27 mouse cellular contexts compared by ENCODE assay signal in the genomic region with DNA sequence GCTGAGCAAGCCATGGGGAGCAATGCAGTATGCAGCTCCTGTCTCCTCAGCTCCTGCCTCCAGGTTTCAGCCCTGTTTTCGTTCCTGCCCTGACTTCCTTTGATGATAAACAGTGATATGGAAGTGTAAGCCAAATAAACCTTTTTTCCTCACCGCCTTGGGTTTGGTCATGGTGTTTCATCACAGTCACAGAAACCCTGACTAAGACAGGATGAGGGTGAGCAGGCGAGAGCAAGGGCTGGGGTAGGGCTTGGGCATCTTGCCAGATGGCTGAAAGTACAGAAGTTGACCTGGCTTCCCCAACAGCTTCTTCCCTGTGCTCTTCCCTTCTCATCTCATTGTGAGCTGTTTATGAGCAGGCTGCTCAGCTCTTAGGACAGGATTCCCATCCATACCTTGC. TPM values are rescaled to one million over a fixed set of nuclear protein-coding genes. Genes with fewer than 3 reads are reported as not detected.
DNase-seq lines count a peak whose midpoint lies in the region; ATAC-seq and TF ChIP-seq lines count a peak whose summit lies in the region.
"Had no signal": no experiment of that assay in that cellular context is flagged by ENCODE, and none has a peak within 500 bp of the region (broad histone marks: within the 10 kb centered on the region; RNA-seq: fewer than 3 reads in every experiment).

No protein-coding gene starts in this region.

- no peaks in the 10 kb centered on the region for H3K9me3 ChIP-seq in lung, embryonic 14.5 days (ENCODE audit: low read depth, low read length)
- H3K9me3 ChIP-seq: embryonic facial prominence, embryonic 13.5 days; G1E; hindbrain, embryonic 15.5 days; kidney, embryonic 15.5 days; limb, embryonic 10.5 days had no signal

- no peak overlapping the region for H3K4me3 ChIP-seq in lung, embryonic 14.5 days (ENCODE audit: low read depth, low read length)
- no peak overlapping the region for H3K4me3 ChIP-seq in lung, adult 2 months (replicated peaks; ENCODE audit: extremely low read depth, low read depth, low read length)
- H3K4me3 ChIP-seq: embryonic facial prominence, embryonic 13.5 days; gastrocnemius, adult 2 months; hindbrain, embryonic 15.5 days; kidney, embryonic 15.5 days; limb, embryonic 10.5 days had no signal

- no peak for ATAC-seq in lung, embryonic 14.5 days (ENCODE audit: insufficient read depth)
- peak; percentile 61 for ATAC-seq in megakaryocyte progenitor cell, adult 5-6 weeks (replicated peaks; ENCODE audit: poor library complexity)
- ATAC-seq: intestine, postnatal 0 days; liver, postnatal 0 days had no signal

- no peaks in the 10 kb centered on the region for H3K36me3 ChIP-seq in lung, embryonic 14.5 days (ENCODE audit: insufficient read depth)
- H3K36me3 ChIP-seq: embryonic facial prominence, embryonic 13.5 days; G1E; hindbrain, embryonic 15.5 days; kidney, embryonic 15.5 days; limb, embryonic 10.5 days had no signal

- DNase-seq in lung, embryonic 14.5 days = peak; percentile 26
- DNase-seq in lung, adult 2 months = no peak
- peak; percentile 50 for DNase-seq in CD4-positive, CD25-positive, alpha-beta regulatory T cell, adult 2 months (ENCODE audit: low read depth, low spot score)
- peak; percentile 33 for DNase-seq in brain, adult 2 months (ENCODE audit: low read depth, low spot score)
- DNase-seq in cerebellum, adult 11-12 months = no peak
- DNase-seq in adrenal gland, postnatal 4 days (ENCODE audit: low spot score in 2 of 2) = no peak
- DNase-seq: adrenal gland, postnatal 36 days; cerebellum, adult 8-10 months; gastrocnemius, adult 2 months; heart, postnatal 36 days; liver, postnatal 0 days; midbrain, embryonic 14.5 days; right cerebral cortex, postnatal 25 days had no signal

- H3K4me2 ChIP-seq in lung, embryonic 14.5 days = no peak overlapping the region
- H3K4me2 ChIP-seq: embryonic facial prominence, embryonic 13.5 days; hindbrain, embryonic 15.5 days; kidney, embryonic 15.5 days had no signal

- no peaks in the 10 kb centered on the region for H3K27me3 ChIP-seq in lung, embryonic 14.5 days (ENCODE audit: insufficient read depth, low read length)
- H3K27me3 ChIP-seq: embryonic facial prominence, embryonic 13.5 days; hindbrain, embryonic 15.5 days; kidney, embryonic 15.5 days had no signal

- TF ChIP-seq CTCF in lung, embryonic 14.5 days (IDR thresholded peaks at IDR 0.05; ENCODE audit: low read depth) = no peak
- TF ChIP-seq CTCF in lung, adult 2 months (IDR thresholded peaks at IDR 0.05; ENCODE audit: insufficient read depth, low read length) = no peak

- no peak overlapping the region for H3K9ac ChIP-seq in lung, embryonic 14.5 days
- H3K9ac ChIP-seq: embryonic facial prominence, embryonic 13.5 days; hindbrain, embryonic 15.5 days; kidney, embryonic 15.5 days; liver, postnatal 0 days had no signal

- no peaks in the 10 kb centered on the region for H3K4me1 ChIP-seq in lung, embryonic 14.5 days (ENCODE audit: insufficient read depth)
- H3K4me1 ChIP-seq in lung, adult 2 months (ENCODE audit: control insufficient read depth, insufficient read depth, low read length) = no peaks in the 10 kb centered on the region
- H3K4me1 ChIP-seq: hindbrain, embryonic 15.5 days; kidney, embryonic 15.5 days had no signal

- H3K27ac ChIP-seq in lung, embryonic 14.5 days (ENCODE audit: low read depth) = no peak overlapping the region
- H3K27ac ChIP-seq: embryonic facial prominence, embryonic 13.5 days; gastrocnemius, adult 2 months; hindbrain, embryonic 15.5 days; kidney, embryonic 15.5 days; limb, embryonic 10.5 days; stomach, postnatal 0 days had no signal

- no peak for TF ChIP-seq POLR2A in lung, adult 2 months (IDR thresholded peaks at IDR 0.05; ENCODE audit: borderline replicate concordance, extremely low read depth, low read depth, low read length)

- 10% methylated on average over 3 of the region's 3 CpGs for WGBS in lung, embryonic 14.5 days
- 26% methylated on average over 3 of the region's 3 CpGs for WGBS in lung, adult 2 months

RNA-seq across cellular contexts. Expression of a gene that starts 3.6 kb away (rescaled TPM):
- polyA plus RNA-seq in lung, embryonic 14.5 days (2014; fragmentation: Nextera tagmentation; extraction: Ambion mirVana) = 0.09 and 0.16 TPM in 2 replicates
- 0.07 and 0.16 TPM in 2 replicates for polyA plus RNA-seq in lung, adult 2 months (2012; rRNA removed)
- not detected in 2 replicates for total RNA-seq in megakaryocyte progenitor cell, adult 5-6 weeks (2015)
- not detected in 2 replicates for total RNA-seq in megakaryocyte progenitor cell, adult 5-6 weeks (2017)
- total RNA-seq in adrenal gland, postnatal 4 days (2021) = not detected
- total RNA-seq: gastrocnemius, adult 2 months; heart, postnatal 36 days had no signal
- polyA plus RNA-seq: embryonic facial prominence, embryonic 13.5 days; kidney, embryonic 15.5 days; limb, embryonic 10.5 days; liver, adult 2 months; stomach, postnatal 0 days had no signal

RNA-seq across cellular contexts. Expression of a gene that starts 35.7 kb away (rescaled TPM):
- polyA plus RNA-seq in lung, embryonic 14.5 days (2014; fragmentation: Nextera tagmentation; extraction: Ambion mirVana) = not detected in 2 replicates
- polyA plus RNA-seq in lung, adult 2 months (2012; rRNA removed) = not detected in 2 replicates
- total RNA-seq in megakaryocyte progenitor cell, adult 5-6 weeks (2015) = not detected in 2 replicates
- not detected in 2 replicates for total RNA-seq in megakaryocyte progenitor cell, adult 5-6 weeks (2017)
- not detected for total RNA-seq in adrenal gland, postnatal 4 days (2021)
- total RNA-seq: adrenal gland, postnatal 36 days; gastrocnemius, adult 2 months; heart, adult 18-20 months; heart, postnatal 36 days; liver, adult 2 months; neutrophil, adult 5-6 weeks had no signal
- polyA plus RNA-seq: embryonic facial prominence, embryonic 13.5 days; G1E; heart, embryonic 14.5 days; hindbrain, embryonic 15.5 days; intestine, postnatal 0 days; kidney, embryonic 15.5 days; large intestine, adult 2 months; limb, embryonic 10.5 days; liver, adult 2 months; liver, postnatal 0 days; midbrain, embryonic 14.5 days; stomach, postnatal 0 days; thymus, postnatal 0 days had no signal

Comparison
In these comparisons a context has a peak if more than half of its experiments do, and no peak if none do; other contexts are left out.
1. DNase-seq: peak in lung, embryonic 14.5 days (single experiment), CD4-positive, CD25-positive, alpha-beta regulatory T cell, adult 2 months (single experiment) and brain, adult 2 months (single experiment); none in lung, adult 2 months (single experiment), cerebellum, adult 11-12 months (single experiment) and adrenal gland, postnatal 4 days (0 of 2).